Mouse (Mus musculus): ENCODE data around the gene Nup214.

DNA sequence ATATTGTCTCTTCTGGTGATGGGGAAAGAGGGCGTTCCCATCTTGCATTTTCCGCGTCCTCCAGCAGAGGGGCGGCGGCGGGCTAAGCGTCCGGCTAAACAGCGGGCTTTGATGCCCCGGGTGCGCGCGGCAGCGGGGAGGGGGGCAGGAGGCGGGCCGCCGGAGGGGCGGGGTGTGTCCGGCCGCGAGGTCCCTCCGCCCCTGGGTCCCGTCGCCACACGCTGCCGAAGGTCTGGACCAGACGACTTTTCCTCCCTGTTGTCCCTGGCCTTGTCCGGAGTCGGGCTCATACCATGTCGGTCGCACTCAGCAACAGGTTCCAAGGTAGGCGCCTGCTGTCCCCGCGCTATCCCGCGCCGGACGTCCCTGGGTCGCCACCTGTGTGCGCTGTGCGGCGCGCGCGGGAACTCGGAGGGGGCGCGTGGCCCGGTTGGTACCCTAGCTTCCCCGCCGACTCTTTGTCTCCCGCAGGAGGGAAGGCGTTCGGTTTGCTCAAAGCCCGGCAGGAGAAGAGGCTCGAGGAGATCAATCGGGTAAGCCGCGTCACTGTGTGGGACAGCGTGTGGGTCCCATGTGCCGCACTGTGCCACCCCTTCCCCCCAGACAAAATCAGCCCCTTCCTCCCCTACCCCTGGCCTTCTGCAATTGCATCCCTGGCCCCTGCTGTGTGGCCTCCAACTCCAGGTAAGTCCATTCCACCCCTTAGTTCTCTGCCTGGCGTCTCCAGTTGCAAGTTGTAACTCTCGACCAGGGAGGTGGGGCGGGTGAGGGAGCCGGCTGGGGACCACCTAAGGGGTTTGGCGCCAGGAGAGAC is 24.0 kb upstream of the Nup214 start, which contains the start of gene Aif1l:
- TF ChIP-seq ZNF384 (IDR thresholded peaks at IDR 0.05; ENCODE audit: low read depth, low read length) (no peak), HCFC1 (IDR thresholded peaks at IDR 0.05; ENCODE audit: borderline replicate concordance, insufficient read depth, low read length) (no peak), MAFK (IDR thresholded peaks at IDR 0.05; ENCODE audit: insufficient read depth, low read depth, low read length) (no peak)

Data from ES-E14 (cell line).